Mouse (Mus musculus): ENCODE data around the gene Olfr195.

- no peak for TF ChIP-seq POLR2A (IDR thresholded peaks at IDR 0.05; ENCODE audit: low read depth, low read length)
- TF ChIP-seq CTCF (IDR thresholded peaks at IDR 0.05; ENCODE audit: borderline replicate concordance, insufficient read depth, low read length), result no peak
Observed at GRCm38 (mm10) chr16:59146746-59147145, at the start of gene Olfr195.
